In the genomic region with DNA sequence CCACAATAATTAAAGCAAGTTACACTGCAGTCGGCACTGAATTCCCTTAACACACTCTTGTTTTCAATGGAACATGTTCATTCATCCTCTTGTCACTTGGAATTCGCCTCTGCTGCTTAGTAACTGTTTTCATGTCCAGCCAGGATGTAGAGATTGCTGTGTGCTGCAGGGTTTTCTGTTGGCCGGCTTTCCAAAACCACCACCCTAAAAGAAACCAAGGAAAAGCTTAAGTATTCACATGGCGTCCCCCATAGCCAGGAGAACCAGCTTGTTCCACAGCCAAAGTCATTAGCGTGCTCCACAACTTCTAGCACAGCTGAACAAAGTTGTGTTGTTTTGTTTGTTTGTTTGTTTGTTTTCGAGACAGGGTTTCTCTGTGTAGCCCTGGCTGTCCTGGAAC, we compare ENCODE assay signal across 14 mouse cellular contexts. TPM values are rescaled to one million over a fixed set of nuclear protein-coding genes. Genes with fewer than 3 reads are reported as not detected.
"Had no signal": no experiment of that assay in that cellular context is flagged by ENCODE, and none has a peak within 500 bp of the region (broad histone marks: within the 10 kb centered on the region; RNA-seq: fewer than 3 reads in every experiment).

No protein-coding gene starts in this region.

- H3K9ac ChIP-seq: kidney, embryonic 15.5 days; limb, embryonic 13.5 days; midbrain, embryonic 12.5 days had no signal

- DNase-seq: kidney, adult 2 months; kidney, postnatal 14 days; layer of hippocampus, postnatal 36 days; lung, adult 18-20 months; lung, postnatal 36 days; thymus, postnatal 4 days had no signal

- H3K4me3 ChIP-seq: kidney, embryonic 15.5 days; limb, embryonic 13.5 days; midbrain, embryonic 12.5 days; myocyte had no signal

- H3K27ac ChIP-seq: kidney, embryonic 15.5 days; limb, embryonic 13.5 days; midbrain, embryonic 12.5 days; stomach, postnatal 0 days had no signal

- H3K9me3 ChIP-seq: kidney, embryonic 15.5 days; limb, embryonic 13.5 days; midbrain, embryonic 12.5 days had no signal

- H3K27me3 ChIP-seq: kidney, embryonic 15.5 days; limb, embryonic 13.5 days; midbrain, embryonic 12.5 days had no signal

- ATAC-seq: intestine, embryonic 16.5 days had no signal

- H3K4me2 ChIP-seq: kidney, embryonic 15.5 days; limb, embryonic 13.5 days; liver, embryonic 11.5 days; midbrain, embryonic 12.5 days had no signal

RNA-seq across cellular contexts. Expression of a gene that starts 14.1 kb away (rescaled TPM):
- total RNA-seq: megakaryocyte progenitor cell, adult 5-6 weeks had no signal
